Mouse (Mus musculus) megakaryocyte progenitor cell, adult 5-6 weeks (primary cell): ENCODE results near the gene Pknox2. TPM values are rescaled to one million over a fixed set of nuclear protein-coding genes. Genes with fewer than 3 reads are reported as not detected.
A peak's percentile ranks its signal among the peaks of the same experiment; 100 is the strongest.

Source experiments
- ATAC-seq: replicated peaks from 2 replicates; pipeline ENCODE4 v1.8.0; 2016; ENCODE audit warnings: mild to moderate bottlenecking, moderate TSS enrichment, inconsistent platforms; ENCODE audit not compliant: poor library complexity
- total RNA-seq, 2 experiments: library from RNA; stranded (forward) in 1 of 2; stranded (reverse) in 1 of 2; fragments of 157-497, 149-512 nt in 1 of 2; fragments of 200-1000 nt in 1 of 2; gene quantifications; 2 replicates each; pipeline versions ENCODE4 v1.2.3 to v1.2.4; 2015 to 2017

Gene Pknox2
- total RNA-seq, 2 experiments from 2014 or later: not detected

- ATAC-seq: no peak
These were observed 142.5 kb downstream of the Pknox2 start for GRCm38 (mm10) chr9:37004676-37005075.

- no peak for ATAC-seq
These were observed 145.2 kb downstream of the Pknox2 start for GRCm38 (mm10) chr9:37001935-37002535.

GRCm38 (mm10) chr9:36999393-36999792 is 147.8 kb downstream of the Pknox2 start:
- no peak for ATAC-seq

- ATAC-seq: no peak
These were observed 156.4 kb downstream of the Pknox2 start for GRCm38 (mm10) chr9:36990626-36991368.

- no peak for ATAC-seq
These were observed 157.2 kb downstream of the Pknox2 start for GRCm38 (mm10) chr9:36989991-36990390.

GRCm38 (mm10) chr9:36985233-36985632 is 162.0 kb downstream of the Pknox2 start:
- ATAC-seq: no peak

- ATAC-seq: no peak
These were observed 170.4 kb downstream of the Pknox2 start for GRCm38 (mm10) chr9:36976596-36977362.

GRCm38 (mm10) chr9:36973486-36974227 is 173.6 kb downstream of the Pknox2 start:
- no peak for ATAC-seq

GRCm38 (mm10) chr9:36972089-36972488 is 175.1 kb downstream of the Pknox2 start:
- no peak for ATAC-seq

GRCm38 (mm10) chr9:36971066-36971465 is 176.1 kb downstream of the Pknox2 start:
- ATAC-seq: no peak

GRCm38 (mm10) chr9:36970651-36971050 is 176.6 kb downstream of the Pknox2 start:
- ATAC-seq: peak; percentile 81

GRCm38 (mm10) chr9:36969131-36969530 is 178.1 kb downstream of the Pknox2 start:
- no peak for ATAC-seq

GRCm38 (mm10) chr9:36968713-36969112 is 178.5 kb downstream of the Pknox2 start:
- peak; percentile 84 for ATAC-seq

GRCm38 (mm10) chr9:36968236-36968635 is 179.0 kb downstream of the Pknox2 start:
- ATAC-seq: no peak

GRCm38 (mm10) chr9:36965720-36966119 is 181.5 kb downstream of the Pknox2 start:
- no peak for ATAC-seq

- ATAC-seq: no peak
These were observed 183.0 kb downstream of the Pknox2 start for GRCm38 (mm10) chr9:36964230-36964629.

GRCm38 (mm10) chr9:36963512-36963911 is 183.7 kb downstream of the Pknox2 start:
- ATAC-seq: no peak

- ATAC-seq: no peak
These were observed 185.3 kb downstream of the Pknox2 start for GRCm38 (mm10) chr9:36961874-36962273.

- ATAC-seq: no peak
These were observed 186.1 kb downstream of the Pknox2 start for GRCm38 (mm10) chr9:36961153-36961552.

GRCm38 (mm10) chr9:36951133-36951484 is 196.1 kb downstream of the Pknox2 start:
- no peak for ATAC-seq
